Mouse (Mus musculus): ENCODE data around the gene Ralgps1.
A peak's percentile ranks its signal among the peaks of the same experiment; 100 is the strongest.

Ralgps1 gene

DNA sequence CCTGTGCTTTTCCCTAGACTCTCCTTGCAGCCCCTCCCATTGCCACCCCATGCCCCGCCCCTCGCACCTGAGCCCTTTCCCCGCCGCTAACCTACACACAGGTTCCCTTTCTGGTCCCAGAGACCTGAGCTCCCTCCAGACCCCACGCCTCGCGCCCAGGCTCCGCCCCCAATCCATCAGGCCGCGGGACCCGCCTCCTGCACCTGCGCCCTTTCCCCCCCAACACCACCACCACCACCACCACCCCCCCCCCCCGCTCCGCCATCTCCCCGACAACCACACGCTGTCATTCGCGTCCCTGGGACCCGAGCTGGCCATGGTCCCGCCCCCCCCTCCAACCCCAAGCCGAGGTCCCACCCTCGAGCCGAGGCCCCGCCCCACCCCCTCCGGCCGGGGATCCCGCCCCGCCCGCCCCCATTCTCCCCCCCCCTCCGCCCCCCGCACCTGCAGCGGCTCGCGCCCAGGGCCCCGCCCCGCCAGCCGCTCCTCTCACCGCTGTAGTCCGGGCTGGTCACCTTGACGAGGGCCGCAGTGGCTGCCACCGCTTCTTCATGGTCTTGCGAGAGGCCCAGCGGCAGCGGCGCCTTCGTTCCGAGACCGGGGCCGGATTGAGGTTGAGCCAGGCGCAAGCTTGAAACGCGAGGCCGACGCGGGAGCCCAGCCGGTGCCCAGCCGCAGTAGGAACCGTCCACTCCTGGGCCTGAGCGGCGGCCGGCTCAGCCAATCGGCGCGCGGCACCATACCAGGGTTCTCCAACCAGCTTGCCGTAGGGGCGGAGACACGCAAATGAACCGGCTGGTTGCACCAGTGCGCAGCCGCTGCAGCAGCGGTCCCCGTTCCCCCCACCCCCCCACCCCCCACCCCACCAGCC is at the start of gene Ralgps1:
Ralgps1 (minus strand) TSS at position 710 of the 871 bp plus-strand sequence.
- peak; percentile 95 for DNase-seq (ENCODE audit: low spot score in 2 of 2)

DNA sequence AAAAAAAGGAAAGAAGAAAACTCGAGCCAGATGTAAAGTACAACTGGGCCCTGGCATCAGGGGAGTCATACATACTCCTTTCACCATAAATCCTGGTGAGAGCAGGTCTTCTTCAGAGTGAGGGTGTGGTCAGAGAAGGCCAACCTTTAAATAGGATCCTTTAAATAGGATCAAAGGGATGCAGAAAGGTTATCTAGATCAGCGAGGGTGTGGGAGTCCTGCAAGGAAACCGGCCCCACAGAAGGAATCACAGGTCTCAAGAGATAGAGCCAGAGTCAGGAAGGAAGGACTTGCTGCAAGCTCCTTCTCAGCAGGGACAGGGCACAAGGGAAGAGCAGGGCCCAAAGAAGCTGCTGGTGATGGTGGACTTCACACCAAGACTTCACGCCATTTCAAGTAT is 46.2 kb upstream of the Ralgps1 start:
- no peak for DNase-seq (ENCODE audit: low spot score in 2 of 2)

DNA sequence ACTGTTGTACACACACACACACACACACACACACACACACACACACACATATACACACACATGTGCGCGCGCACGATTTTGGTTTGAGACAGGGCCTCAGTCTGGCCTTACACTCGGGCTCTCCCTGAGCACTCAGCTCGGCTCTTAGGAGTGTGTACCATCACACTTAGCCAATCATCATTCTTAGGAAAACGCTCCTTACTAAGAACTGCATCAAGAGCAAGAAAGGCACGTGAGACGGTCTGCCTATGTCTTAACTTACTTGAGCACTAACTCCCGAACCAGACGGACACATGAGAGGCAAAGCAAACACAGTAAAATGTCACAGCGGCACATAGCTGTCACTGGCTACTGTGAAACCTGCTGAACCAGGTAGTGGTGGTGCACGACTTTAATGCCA is 42.7 kb upstream of the Ralgps1 start:
- DNase-seq (ENCODE audit: low spot score in 2 of 2): no peak

DNA sequence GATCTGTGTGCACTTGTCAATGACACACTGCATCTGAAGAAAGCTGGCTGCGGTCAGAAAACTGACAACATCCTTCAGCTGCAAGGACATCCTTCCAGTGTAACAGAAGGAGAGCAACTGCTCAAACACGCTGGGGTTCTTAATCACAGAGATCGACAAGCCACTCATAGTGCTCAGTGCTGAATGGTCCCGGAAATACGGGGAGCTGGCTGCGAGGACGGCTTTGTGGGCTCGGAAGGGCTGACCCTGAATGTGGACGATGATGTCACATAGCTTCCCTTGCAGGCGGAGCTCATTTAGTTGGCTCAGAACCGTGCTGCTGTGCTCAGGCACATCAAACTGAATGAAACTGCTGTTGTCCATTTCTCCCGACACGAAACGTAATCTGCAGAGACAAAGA is 40.8 kb upstream of the Ralgps1 start:
- no peak for DNase-seq (ENCODE audit: low spot score in 2 of 2)

DNA sequence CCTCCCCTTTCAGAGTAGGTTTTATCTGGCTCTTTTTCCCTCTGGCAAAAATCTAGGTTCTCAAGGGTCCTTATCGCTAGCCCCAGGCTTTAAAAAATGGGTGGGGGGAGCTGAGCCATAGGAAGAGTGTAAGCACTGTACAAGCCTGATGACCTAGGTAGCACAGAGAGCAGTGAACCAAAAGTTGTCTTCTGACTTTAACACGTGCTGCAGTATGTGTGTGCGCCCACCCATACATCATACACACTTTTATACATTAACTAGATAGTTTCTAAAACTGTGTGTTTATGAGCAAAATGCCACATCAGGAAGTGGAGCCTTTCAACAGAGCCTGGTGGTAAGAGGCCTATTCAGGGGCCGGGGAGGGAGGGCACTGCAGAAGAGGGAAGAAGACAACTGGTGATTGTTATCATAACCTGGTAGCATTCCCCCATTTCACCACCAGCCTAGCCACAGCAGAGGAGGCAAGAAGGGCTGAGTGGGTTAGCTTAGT is 32.3 kb upstream of the Ralgps1 start:
- no peak for DNase-seq (ENCODE audit: low spot score in 2 of 2)

DNA sequence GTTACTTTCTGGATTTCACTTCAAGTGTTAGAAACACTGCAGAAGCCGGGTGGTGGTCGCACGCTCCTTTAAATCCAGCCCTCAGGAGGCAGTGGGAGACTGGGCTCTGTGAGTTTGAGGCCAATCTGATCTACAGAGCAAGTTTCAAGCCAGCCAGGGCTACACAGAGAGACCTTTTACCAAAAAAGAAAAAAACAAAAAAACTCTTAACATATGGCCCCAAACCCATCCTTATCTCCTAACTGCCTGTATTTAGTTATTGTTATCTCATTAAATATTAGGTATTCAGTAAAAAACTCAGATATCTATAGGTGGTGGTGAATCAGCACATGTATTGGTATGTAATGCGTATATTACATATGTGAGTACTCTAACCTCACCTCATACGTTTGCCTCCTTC is 31.4 kb upstream of the Ralgps1 start:
- DNase-seq (ENCODE audit: low spot score in 2 of 2): no peak

DNA sequence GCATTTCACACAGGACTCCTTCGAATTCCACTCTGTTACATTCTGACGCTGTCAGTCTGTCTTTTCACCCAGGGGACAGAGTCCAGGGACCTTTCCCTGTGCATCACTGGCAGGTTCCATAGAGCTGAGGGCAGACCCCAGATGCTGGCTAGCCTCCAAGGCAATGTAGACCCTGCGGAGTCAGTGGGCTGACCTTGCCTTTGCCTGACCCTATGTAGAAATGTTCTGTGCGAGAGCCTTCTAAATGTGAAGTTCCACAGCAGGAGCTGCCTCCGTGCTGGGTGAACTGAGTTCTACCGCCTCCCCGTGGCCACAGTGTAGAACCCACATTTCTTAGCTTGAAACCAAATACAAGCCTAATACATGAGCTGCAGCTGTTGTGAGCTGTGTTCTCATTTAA is 30.9 kb upstream of the Ralgps1 start:
- DNase-seq (ENCODE audit: low spot score in 2 of 2): peak; percentile 58 to 64

DNA sequence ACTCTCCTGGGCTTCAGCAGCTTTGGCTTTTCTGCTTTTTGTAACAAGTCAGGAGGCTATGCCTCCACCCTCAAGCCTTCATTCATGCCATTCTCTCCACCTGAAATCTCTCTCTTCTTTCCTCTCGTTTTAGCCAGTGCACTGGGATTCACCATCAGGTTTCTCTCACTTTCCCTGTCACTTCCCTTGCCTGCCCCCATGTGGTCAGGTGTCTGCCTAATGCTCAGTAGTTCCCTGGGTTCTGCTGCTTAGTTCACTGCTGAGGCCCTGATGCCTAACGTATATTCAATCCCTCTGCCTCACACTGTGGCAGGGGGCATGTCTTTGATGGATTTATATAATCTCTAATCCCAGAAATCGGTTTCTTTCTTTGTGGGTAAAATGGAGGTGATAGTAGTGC is 29.9 kb upstream of the Ralgps1 start:
- no peak for DNase-seq (ENCODE audit: low spot score in 2 of 2)

DNA sequence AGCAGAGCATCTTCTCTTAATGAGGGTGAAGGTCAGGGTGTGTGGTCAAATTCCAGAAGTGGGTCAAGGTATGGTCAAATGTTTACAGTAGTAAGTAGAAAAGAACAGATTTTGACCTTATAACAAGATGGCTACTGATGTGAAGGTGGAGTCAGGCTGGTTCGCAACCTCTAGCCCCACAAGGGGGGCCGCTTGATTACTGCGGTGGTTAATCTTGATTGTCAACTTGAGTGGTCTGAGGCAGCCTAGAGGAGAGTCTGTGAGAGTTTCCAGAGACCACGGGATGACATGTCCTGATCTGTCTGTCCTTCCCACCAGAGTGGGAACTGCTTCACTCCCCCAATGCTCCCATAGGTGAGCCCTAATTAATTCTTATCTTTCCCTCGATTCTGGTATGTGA is 29.3 kb upstream of the Ralgps1 start:
- DNase-seq (ENCODE audit: low spot score in 2 of 2): no peak

DNA sequence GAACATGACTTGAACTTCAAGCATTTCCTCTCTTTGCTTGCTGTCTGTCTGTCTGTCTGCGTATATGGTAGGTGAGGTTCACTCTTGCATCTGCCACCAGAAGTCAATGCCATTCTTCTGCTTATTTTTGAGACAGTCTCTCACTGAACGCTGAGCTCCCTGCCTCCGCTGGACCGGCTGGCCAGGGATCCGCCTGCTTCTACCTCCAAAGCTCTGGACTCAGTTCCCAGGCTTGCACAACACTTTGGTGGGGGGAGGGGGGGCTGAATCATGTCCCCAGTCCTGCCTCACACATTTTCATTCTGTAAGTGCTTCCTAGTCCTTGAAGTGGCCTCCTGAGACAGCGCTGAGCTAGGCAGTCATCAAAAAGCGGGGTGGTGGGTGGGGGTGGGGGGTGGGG is 27.8 kb upstream of the Ralgps1 start:
- no peak for DNase-seq (ENCODE audit: low spot score in 2 of 2)

DNA sequence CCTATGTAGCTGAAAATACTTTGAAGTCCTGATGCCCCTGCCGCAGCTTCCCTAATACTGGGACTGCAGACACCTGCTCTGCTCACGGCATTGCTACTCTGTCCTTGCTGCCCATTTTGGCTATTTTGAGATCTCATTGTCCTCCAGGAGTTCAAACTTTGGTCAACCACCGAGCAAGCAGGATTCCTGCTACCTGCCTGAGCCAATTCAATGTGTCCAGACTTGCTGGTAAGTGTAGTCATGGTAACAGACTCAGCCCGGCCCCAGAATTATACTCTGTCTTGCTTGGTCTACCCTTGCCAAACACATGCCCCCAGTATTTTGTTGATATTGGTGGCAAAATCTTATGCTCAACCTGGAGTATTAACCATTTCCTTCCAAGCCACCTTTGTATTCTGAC is 25.8 kb upstream of the Ralgps1 start:
- no peak for DNase-seq (ENCODE audit: low spot score in 2 of 2)

DNA sequence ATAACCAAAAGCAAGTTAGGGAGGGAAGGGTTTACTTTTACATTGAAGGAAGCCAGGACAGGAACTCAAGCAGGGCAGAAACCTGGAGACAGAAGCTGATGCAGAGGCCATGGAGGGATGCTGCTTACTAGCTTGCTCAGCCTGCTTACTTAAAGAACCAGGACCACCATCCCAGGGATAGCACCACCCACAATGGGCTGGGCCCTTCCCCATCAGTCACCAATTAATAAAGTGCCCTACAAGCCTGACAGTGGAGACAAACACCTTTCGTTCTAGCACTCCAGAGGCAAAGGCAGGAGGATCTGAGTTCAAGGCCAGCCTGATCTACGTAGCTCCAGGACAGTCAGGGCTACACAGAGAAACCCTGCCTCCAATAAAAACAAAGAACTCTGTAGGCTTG is 23.8 kb upstream of the Ralgps1 start:
- no peak for DNase-seq (ENCODE audit: low spot score in 2 of 2)

DNA sequence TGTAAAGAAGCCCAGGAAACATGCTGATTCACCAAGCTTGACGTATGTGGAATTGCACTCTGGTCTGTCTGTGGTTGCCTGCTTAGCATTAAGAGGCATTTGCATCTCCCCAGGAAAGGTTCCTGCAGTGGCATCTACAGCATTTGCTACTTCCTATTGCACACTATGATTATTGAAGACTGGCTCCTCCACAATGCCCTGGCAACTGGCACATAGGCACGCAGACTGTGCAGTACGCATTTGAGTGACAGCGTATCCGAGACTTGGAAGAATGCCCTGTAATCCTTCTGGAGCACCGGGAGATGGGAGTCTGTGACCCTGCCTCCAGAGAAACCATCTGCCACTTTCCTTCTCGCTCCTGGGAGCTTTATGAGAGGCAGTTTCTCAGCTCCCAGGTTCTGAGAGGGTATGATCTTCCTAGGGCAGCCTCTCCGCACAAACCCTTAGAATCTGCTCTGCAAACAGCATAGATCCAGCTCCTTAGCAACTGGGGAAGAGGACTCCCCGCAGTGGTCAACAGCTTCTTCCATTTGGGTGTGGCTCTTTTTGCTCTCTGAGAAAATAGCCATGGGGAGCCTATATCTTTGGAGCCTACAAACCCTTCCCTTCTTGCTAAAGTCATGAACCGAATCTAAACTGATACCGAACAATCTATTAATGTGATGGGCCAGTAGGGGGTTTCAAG is 22.8 kb upstream of the Ralgps1 start:
- no peak for DNase-seq (ENCODE audit: low spot score in 2 of 2)

DNA sequence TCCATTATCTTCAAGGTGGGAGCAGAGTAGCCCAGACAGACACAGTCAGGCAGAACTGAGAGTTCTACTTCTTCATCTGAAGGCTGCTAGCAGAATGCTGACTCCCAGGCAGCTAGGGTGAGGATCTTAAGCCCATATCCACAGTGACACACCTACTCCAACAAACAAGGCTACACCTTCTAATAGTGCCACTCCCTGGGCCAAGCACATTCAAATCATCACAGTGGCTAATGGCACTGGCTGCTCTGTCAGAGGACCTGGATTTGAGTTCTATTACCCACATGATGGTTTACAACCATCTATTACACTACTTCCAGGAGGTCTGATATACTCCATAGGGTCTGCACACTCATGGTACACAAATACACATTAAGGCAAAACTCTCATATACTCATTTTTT is 21.7 kb upstream of the Ralgps1 start:
- DNase-seq (ENCODE audit: low spot score in 2 of 2): no peak

DNA sequence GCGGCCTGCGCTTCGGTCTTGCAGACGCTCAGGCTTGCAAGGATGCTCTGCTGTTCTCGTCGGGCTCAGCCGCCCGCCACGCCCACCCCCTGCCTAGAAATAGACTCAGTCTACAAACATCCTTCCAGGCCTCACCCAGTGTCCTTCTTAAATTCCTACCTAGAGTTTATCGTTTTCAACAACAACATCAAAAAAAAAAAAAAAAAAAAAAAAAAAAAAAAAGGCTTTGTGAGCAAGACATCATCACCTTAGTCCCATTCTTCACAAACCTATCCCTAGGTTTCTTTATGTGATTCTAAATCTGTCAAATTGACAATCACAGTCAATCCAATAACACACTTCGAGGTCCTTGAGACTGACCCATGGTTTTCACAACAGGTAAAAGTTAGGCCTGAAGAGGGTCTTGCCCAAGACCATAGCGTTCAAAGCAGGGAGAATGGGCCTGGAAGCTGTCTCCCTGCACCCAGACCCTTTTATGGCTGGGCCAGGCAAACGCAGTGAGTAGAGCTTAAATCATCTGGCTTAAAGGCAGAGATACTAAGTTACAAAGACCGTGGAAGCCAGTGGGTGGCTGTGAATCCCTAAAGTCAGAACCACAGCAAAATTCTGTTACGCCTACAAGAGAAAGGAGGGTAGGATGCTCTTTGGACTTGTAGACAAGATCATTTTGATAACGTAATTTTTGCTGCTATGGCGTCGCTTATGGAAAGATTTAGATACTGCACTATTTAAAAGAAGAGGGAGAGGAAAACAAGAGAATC is 542 bp upstream of the Ralgps1 start:
- DNase-seq (ENCODE audit: low spot score in 2 of 2): no peak

DNA sequence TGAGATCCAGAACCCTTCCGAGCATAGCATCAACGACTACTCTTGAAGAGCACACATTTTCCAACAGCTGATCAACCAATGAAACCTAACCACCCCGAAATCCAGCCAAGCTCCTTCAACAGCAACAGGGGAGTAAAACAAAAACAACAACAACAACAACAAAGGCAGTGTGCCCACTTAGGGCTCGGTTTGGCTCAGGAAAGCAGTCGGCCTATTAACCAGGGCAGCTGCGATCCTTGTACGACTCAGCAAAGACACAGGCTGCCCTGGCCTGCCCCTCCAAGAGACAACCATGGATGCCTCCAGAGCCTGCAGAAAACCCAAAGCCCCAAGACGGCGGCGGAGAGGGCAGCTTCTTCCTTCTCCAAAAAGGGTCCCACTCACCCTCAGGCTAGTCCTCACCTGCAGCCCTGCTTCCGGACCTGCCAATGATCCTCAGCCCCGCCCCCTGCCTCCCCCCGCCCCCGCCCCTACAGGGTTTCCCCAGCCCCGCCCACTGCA is 960 bp downstream of the Ralgps1 start:
- DNase-seq (ENCODE audit: low spot score in 2 of 2): peak in 1 of 2 experiments; percentile 25

DNA sequence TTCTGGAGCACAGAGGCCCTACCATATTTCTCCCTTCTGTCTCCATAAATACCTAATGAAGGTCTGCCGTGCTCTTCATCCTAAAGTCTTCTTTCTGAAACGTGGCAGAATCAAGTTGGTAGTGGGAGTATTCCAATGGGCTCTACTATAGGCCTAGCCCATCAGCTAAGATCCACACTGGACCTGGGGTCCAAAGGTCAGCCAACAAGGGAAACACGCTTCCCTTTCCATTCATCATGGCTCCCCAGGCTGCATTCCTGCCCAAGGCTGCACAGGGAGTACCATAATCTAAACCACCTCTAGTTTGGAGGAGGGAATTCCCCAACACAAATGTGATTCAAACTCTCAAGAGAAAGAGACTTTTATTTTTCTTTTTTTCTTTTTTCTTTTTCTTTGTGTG is 1.8 kb downstream of the Ralgps1 start:
- DNase-seq (ENCODE audit: low spot score in 2 of 2): no peak

DNA sequence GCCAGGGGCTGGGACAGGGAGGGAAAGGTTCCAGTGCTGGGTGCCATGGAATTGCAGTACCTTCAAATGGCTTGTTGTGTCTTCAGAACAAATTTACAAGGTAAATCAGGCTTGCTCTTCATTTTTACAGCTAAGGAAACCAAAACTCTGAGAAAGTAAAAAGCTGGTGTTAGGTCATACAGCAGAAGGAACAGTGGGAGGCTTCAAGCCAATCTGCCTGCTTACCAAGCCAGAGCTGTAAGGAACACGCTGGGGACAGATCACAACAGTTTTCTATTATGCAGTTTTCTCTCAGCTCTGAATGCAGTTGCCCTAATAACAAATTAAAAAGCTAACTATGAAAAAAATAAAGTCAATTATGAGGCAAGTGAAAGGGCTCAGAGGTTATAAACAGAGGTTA is 2.8 kb downstream of the Ralgps1 start:
- no peak for DNase-seq (ENCODE audit: low spot score in 2 of 2)

DNA sequence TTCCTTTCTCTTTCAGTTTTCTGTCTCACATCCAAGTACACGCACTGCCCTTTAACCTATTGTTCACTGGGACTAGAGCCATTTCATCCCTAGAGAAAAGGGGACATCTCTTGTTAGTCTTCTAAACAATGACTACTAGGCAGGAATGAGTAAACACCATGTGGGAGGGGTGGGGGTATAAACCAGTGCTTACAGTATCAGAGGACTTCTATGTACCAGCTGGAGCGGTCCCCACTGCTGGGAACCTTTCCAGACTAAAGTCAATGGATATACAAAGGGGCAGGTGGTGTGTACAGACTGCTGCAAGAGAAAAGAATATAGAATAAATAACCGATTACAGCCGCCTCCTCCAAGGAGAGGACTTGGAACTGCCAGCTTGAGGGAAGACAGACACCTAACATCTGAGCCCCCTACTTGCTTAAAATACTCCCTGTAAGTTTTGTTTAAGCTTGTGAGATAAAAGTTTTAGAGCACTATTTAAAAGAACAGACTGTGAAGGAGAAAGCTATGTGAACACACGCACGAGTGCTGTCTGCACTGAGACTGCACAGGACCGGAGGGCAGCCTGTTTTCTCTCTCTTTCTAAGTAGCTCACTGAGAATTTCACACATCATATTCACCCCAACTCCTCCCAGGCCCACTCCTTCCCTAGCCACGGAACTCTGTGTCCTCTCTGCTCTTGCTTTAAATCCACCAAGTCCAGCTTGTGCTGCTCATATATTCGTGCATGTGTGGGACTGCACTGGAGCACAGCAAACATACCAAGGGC is 5.4 kb downstream of the Ralgps1 start:
- DNase-seq (ENCODE audit: low spot score in 2 of 2): no peak

DNA sequence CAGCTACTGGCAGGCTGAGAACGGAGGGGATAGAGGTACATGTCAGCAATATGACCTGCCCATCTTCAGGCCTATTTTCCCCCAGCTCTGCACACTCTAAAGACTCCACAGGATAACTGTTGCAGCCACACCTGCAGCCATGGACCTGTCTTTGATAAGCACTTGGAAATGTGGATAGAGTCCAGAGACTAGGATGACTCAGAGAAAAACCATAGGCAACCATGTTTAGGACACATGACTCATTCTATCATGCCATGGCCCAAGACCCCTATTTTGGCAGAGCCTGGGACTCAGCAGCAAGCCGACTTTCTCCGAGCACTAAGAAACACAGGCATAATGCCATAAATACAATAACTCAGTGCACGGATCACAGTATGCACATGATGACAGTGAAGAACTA is 6.6 kb downstream of the Ralgps1 start:
- DNase-seq (ENCODE audit: low spot score in 2 of 2): no peak

DNA sequence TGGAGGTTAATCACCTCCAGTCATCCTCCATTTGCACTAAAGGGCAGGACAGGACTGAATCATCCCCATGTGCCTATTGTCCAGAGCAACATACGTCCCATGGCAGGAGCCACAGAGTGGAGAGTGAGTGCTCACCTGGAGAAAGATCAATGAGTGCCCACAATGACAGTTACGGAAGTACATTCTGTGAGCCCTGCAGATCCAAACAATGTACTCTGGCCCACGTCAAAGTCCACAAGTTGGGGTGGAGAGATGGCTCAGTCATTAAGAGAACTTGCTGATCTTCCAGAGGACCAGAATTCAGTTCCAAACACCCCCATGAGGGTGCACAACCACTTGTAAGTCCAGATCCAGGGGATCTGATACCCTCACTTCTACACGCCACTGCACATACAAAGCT is 7.4 kb downstream of the Ralgps1 start:
- DNase-seq (ENCODE audit: low spot score in 2 of 2): no peak
